Mouse (Mus musculus) heart, adult 10 weeks (tissue): Measurements from ENCODE around the gene Tmco4. TPM values are rescaled to one million over a fixed set of nuclear protein-coding genes. Genes with fewer than 3 reads are reported as not detected.

Source experiments
- polyA plus RNA-seq: library from polyadenylated mRNA; stranded (reverse); fragments of 350-450 nt; fragmentation: Illumina TruSeq; extraction: RNeasy Lipid Tissue Mini Kit (QIAGEN cat#74804); gene quantifications from one replicate; pipeline ENCODE4 v1.2.3, GENCODE M21; 2014; ENCODE audit warnings: low read depth, low replicate concordance

Gene Tmco4
- 9.3 TPM for polyA plus RNA-seq

DNA sequence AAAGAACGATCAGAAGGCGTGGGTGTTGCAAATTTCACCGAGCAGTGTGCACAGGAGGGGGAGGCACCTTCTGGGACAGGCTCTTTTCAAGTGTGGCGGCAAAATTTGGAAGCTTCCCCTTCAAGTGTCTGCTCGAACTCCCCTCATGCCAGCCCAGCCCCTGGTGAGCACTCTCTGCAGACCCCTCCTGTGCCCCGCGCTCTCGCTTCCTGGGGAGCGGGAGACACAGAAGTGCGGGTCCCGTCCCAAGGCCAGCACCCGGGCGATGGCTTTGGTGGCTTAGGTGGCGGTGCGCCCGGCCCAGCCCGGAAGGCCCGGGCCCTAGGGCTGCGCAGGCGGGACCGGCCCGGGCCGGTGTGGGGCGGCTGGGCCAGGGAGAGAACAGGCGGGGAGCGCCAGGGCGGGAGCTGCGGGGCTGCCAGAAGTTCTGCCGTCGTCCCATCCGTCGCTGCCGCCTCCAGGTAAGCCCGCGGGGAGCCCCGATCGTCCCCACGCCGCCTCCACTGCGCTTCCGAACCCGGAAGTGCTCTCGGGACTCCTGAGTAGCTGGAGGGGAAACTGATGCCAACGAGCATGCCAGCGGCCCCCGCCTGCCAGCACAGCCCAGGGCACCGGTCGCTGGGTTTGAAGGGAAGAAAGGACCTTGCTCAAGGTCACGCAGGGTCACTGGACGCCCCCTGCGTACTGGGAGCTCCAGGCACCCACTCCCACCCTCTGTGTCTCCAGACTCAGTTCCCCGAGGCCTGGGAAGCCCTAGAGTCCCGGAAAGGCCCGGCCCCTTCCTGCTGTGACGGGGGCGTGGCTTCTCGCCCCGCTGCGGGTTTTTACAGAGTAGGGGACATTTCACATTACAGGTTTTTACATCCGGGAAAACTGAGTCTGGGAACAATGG, at the start of gene Tmco4:
Tmco4 (plus strand) TSS at position 62 of the 892 bp plus-strand sequence.

GRCm38 (mm10) chr4:138966866-138967265, 5.8 kb upstream of the Tmco4 start, which contains the start of gene Rnf186:
Rnf186 (plus strand) TSS chr4:138967112.

GRCm38 (mm10) chr4:139075041-139075711, 102.5 kb downstream of the Tmco4 start, which contains the start of gene Htr6:
Htr6 (minus strand) TSS chr4:139075570.

DNA sequence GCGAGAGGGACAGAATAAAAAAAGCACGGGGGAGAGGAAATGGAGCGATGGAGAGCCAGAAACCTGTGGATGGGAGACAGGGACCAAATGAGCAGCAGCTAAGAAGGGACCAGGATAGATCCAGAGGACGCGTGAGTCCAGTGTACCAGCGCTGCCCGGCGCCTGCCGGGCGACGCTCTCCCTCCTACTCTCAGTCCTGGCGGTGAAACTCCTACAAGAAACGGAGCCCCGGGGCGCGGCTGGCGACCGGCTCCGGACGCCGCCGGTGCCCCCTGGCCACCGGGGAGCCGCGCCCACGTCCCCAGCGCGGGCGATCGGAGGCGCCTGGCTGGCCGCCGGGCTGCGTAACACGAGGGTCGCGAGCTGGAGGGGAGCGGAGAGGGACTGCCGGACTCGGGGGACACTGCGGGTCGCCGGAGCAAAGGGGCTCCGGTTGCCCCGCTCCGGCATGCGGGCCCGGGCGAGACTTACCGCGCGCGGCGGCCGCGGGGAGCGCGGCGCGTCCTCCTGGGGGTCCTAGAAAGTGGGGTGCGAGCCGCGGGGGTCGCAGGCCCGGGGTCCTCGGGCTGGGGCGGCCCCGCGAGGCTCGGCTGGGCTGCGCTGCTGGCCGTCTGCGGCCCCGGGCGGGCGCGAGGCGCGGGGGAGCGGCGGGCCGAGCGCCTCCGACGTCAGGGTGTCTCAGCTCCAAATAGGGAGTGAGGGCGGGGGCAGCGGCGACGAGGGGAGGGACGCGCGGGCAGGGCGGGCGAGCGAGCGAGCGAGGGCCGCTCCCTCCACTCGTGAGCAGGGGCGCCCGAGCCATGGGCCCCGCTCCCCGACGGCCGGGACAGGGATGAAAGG, 119.9 kb downstream of the Tmco4 start, which contains the start of gene Nbl1:
Nbl1 (minus strand) TSS at position 638 of the 840 bp plus-strand sequence.

Other genes starting within 250 kb of the Tmco4 start
- 0.73 TPM for gene Pla2g2c, start 248.1 kb upstream of the Tmco4 start, polyA plus RNA-seq
- 6.7 TPM for gene Ubxn10, start 235.7 kb upstream of the Tmco4 start, polyA plus RNA-seq
- gene Pla2g2f, start 215.3 kb upstream of the Tmco4 start, polyA plus RNA-seq, result not detected
- 1.5 TPM for gene Pla2g2d, start 197.2 kb upstream of the Tmco4 start, polyA plus RNA-seq
- 38.6 TPM for gene Pla2g5, start 109.4 kb upstream of the Tmco4 start, polyA plus RNA-seq
- not detected for gene Gm13030, start 98.9 kb upstream of the Tmco4 start, polyA plus RNA-seq
- gene Pla2g2e, start 94.9 kb upstream of the Tmco4 start, polyA plus RNA-seq, result not detected
- 10.7 TPM for gene Otud3, start 58.9 kb upstream of the Tmco4 start, polyA plus RNA-seq
- not detected for gene Rnf186, start 5.8 kb upstream of the Tmco4 start, polyA plus RNA-seq
- not detected for gene Htr6, start 102.7 kb downstream of the Tmco4 start, polyA plus RNA-seq
- gene Nbl1, start 120.1 kb downstream of the Tmco4 start, polyA plus RNA-seq, result 22.9 TPM
- gene Minos1, start 158.2 kb downstream of the Tmco4 start, polyA plus RNA-seq, result 521 TPM
- gene Capzb, start 220.0 kb downstream of the Tmco4 start, polyA plus RNA-seq, result 269 TPM